In genomic region chr8:117397751-117398150, GRCm38 (mm10) we compare ENCODE assay signal across 18 mouse cellular contexts.
DNase-seq lines count a peak whose midpoint lies in the region; TF ChIP-seq lines count a peak whose summit lies in the region.
"Had no signal": no experiment of that assay in that cellular context is flagged by ENCODE, and none has a peak within 500 bp of the region (broad histone marks: within the 10 kb centered on the region; RNA-seq: fewer than 3 reads in every experiment).

No protein-coding gene starts in this region.

- no peak for TF ChIP-seq CTCF in layer of hippocampus, adult 2 months (conservative IDR thresholded peaks at IDR 0.05)

- H3K4me1 ChIP-seq in embryonic facial prominence, embryonic 10.5 days, result peaks cover 25% of the 10 kb centered on the region
- H3K4me1 ChIP-seq in limb, embryonic 10.5 days, result peaks cover 21% of the 10 kb centered on the region

- no peaks in the 10 kb centered on the region for H3K9me3 ChIP-seq in embryonic facial prominence, embryonic 10.5 days
- H3K9me3 ChIP-seq in limb, embryonic 10.5 days (replicated peaks), result no peaks in the 10 kb centered on the region
- H3K9me3 ChIP-seq: embryonic facial prominence, embryonic 15.5 days; forebrain, embryonic 10.5 days; heart, embryonic 10.5 days had no signal

- H3K27ac ChIP-seq in layer of hippocampus, adult 2 months, result peak overlapping the region; percentile 40; the same call in 1 of the 2 replicates
- 0 out of 2 replicates have a peak overlapping the region, but pooled peaks have one; percentile 30 for H3K27ac ChIP-seq in embryonic facial prominence, embryonic 10.5 days (replicated peaks)
- H3K27ac ChIP-seq in limb, embryonic 10.5 days, result no peak overlapping the region
- H3K27ac ChIP-seq: embryonic facial prominence, embryonic 15.5 days; forebrain, embryonic 10.5 days; heart, embryonic 10.5 days had no signal

- peak in 1 of 2 experiments; percentile 24 for DNase-seq in layer of hippocampus, adult 2 months (ENCODE audit: low spot score in 2 of 2)
- DNase-seq in layer of hippocampus, adult 8-10 months (ENCODE audit: low spot score in 2 of 2), result no peak
- peak; percentile 71 for DNase-seq in right cerebral cortex, adult 18-20 months
- no peak for DNase-seq in right cerebral cortex, postnatal 4 days
- no peak for DNase-seq in embryonic facial prominence, embryonic 10.5 days (ENCODE audit: low spot score)
- DNase-seq in right cerebral cortex, postnatal 36 days (ENCODE audit: low spot score in 2 of 2), result peak; percentile 45 to 71
- no peak for DNase-seq in limb, embryonic 10.5 days (ENCODE audit: low spot score)
- DNase-seq: adrenal gland, adult 2 months; adrenal gland, postnatal 25 days; cerebellum, adult 2 months; gastrocnemius, postnatal 10 days; heart, adult 18-20 months; heart, postnatal 10 days; heart, postnatal 4 days had no signal

- peaks cover 40% of the 10 kb centered on the region for H3K36me3 ChIP-seq in embryonic facial prominence, embryonic 10.5 days (replicated peaks)
- H3K36me3 ChIP-seq in limb, embryonic 10.5 days, result peaks cover 26% of the 10 kb centered on the region

- no peak overlapping the region for H3K4me3 ChIP-seq in layer of hippocampus, adult 2 months
- H3K4me3 ChIP-seq in embryonic facial prominence, embryonic 10.5 days, result no peak overlapping the region
- no peak overlapping the region for H3K4me3 ChIP-seq in limb, embryonic 10.5 days
- H3K4me3 ChIP-seq: embryonic facial prominence, embryonic 15.5 days; erythroblast, embryonic 14.5 days; forebrain, embryonic 10.5 days; heart, embryonic 10.5 days had no signal

- WGBS in embryonic facial prominence, embryonic 10.5 days, result 96% methylated on average over 15 of the region's 15 CpGs
- WGBS in limb, embryonic 10.5 days, result 96% methylated on average over 15 of the region's 15 CpGs

- H3K27me3 ChIP-seq in embryonic facial prominence, embryonic 10.5 days (replicated peaks; ENCODE audit: low read depth, poor library complexity, severe bottlenecking), result no peaks in the 10 kb centered on the region
- no peaks in the 10 kb centered on the region for H3K27me3 ChIP-seq in limb, embryonic 10.5 days (ENCODE audit: low read depth, poor library complexity, severe bottlenecking)
- H3K27me3 ChIP-seq: embryonic facial prominence, embryonic 15.5 days had no signal

Comparison
In these comparisons a context has a peak if more than half of its experiments do, and no peak if none do; other contexts are left out.
1. DNase-seq: peak in right cerebral cortex, adult 18-20 months (single experiment) and right cerebral cortex, postnatal 36 days (2 of 2); none in layer of hippocampus, adult 8-10 months (0 of 2), right cerebral cortex, postnatal 4 days (single experiment), embryonic facial prominence, embryonic 10.5 days (single experiment) and limb, embryonic 10.5 days (single experiment).